ENCODE assay signal across 23 mouse cellular contexts in genomic region chr9:33222066-33222805, GRCm38 (mm10).
DNase-seq lines count a peak whose midpoint lies in the region; ATAC-seq and TF ChIP-seq lines count a peak whose summit lies in the region.
"Had no signal": no experiment of that assay in that cellular context is flagged by ENCODE, and none has a peak within 500 bp of the region (broad histone marks: within the 10 kb centered on the region; RNA-seq: fewer than 3 reads in every experiment).

No protein-coding gene starts in this region.

- TF ChIP-seq POLR2A in embryonic fibroblast, embryonic 13.5 days (IDR thresholded peaks at IDR 0.05; ENCODE audit: low read depth, low read length) = no peak

- H3K4me1 ChIP-seq in embryonic facial prominence, embryonic 11.5 days (ENCODE audit: control insufficient read depth, insufficient read depth, low read length) = no peaks in the 10 kb centered on the region
- H3K4me1 ChIP-seq in embryonic facial prominence, embryonic 10.5 days = peaks cover 10% of the 10 kb centered on the region
- peaks cover 9% of the 10 kb centered on the region; the same call in 1 of the 2 replicates for H3K4me1 ChIP-seq in embryonic fibroblast, embryonic 13.5 days (ENCODE audit: control insufficient read depth, insufficient read depth, low read length)
- no peaks in the 10 kb centered on the region for H3K4me1 ChIP-seq in forebrain, embryonic 13.5 days
- H3K4me1 ChIP-seq: forebrain, embryonic 15.5 days; heart, embryonic 10.5 days had no signal

- H3K27me3 ChIP-seq in embryonic facial prominence, embryonic 11.5 days (ENCODE audit: control insufficient read depth, insufficient read depth, low read length) = no peaks in the 10 kb centered on the region
- no peaks in the 10 kb centered on the region for H3K27me3 ChIP-seq in embryonic facial prominence, embryonic 10.5 days (replicated peaks; ENCODE audit: low read depth, poor library complexity, severe bottlenecking)
- H3K27me3 ChIP-seq in forebrain, embryonic 13.5 days = no peaks in the 10 kb centered on the region
- H3K27me3 ChIP-seq: forebrain, embryonic 15.5 days; hindbrain, embryonic 12.5 days had no signal

- peak; percentile 9 for DNase-seq in embryonic facial prominence, embryonic 11.5 days (ENCODE audit: low spot score)
- DNase-seq in embryonic facial prominence, embryonic 10.5 days (ENCODE audit: low spot score) = no peak
- DNase-seq in 3T3-L1 (ENCODE audit: low read depth, low spot score) = peak; percentile 17
- peak; percentile 1 for DNase-seq in R1 (ENCODE audit: low read depth, low spot score)
- DNase-seq in testis, postnatal 14 days (ENCODE audit: low spot score) = no peak
- no peak for DNase-seq in thymus, postnatal 10 days (ENCODE audit: low spot score in 2 of 2)
- DNase-seq: adrenal gland, postnatal 25 days; cerebellum, adult 18-20 months; cerebellum, adult 9-11 months; cerebellum, postnatal 36 days; gastrocnemius, postnatal 10 days; heart, adult 18-20 months; heart, postnatal 10 days; heart, postnatal 4 days had no signal

- TF ChIP-seq CTCF in embryonic fibroblast, embryonic 13.5 days (IDR thresholded peaks at IDR 0.05; ENCODE audit: borderline replicate concordance, insufficient read depth, low read length) = no peak

- no peak overlapping the region for H3K9ac ChIP-seq in embryonic facial prominence, embryonic 11.5 days (replicated peaks; ENCODE audit: low read length)
- no peak overlapping the region for H3K9ac ChIP-seq in forebrain, embryonic 13.5 days
- H3K9ac ChIP-seq: forebrain, embryonic 15.5 days; hindbrain, embryonic 12.5 days had no signal

- H3K27ac ChIP-seq in embryonic facial prominence, embryonic 11.5 days (replicated peaks; ENCODE audit: low read depth, low read length) = no peak overlapping the region
- no peak overlapping the region for H3K27ac ChIP-seq in embryonic facial prominence, embryonic 10.5 days (replicated peaks)
- H3K27ac ChIP-seq in embryonic fibroblast, embryonic 13.5 days (ENCODE audit: insufficient read depth, low read length) = peak overlapping the region; percentile 91
- no peak overlapping the region for H3K27ac ChIP-seq in forebrain, embryonic 13.5 days
- H3K27ac ChIP-seq: forebrain, embryonic 10.5 days; forebrain, embryonic 15.5 days; heart, embryonic 10.5 days; hindbrain, embryonic 12.5 days had no signal

- no peaks in the 10 kb centered on the region for H3K9me3 ChIP-seq in embryonic facial prominence, embryonic 11.5 days (replicated peaks; ENCODE audit: control insufficient read depth, low read length)
- no peaks in the 10 kb centered on the region for H3K9me3 ChIP-seq in embryonic facial prominence, embryonic 10.5 days
- no peaks in the 10 kb centered on the region for H3K9me3 ChIP-seq in forebrain, embryonic 13.5 days (replicated peaks)
- H3K9me3 ChIP-seq: forebrain, embryonic 10.5 days; forebrain, embryonic 15.5 days; heart, embryonic 10.5 days; hindbrain, embryonic 12.5 days had no signal

- H3K4me2 ChIP-seq in embryonic facial prominence, embryonic 11.5 days (ENCODE audit: low read depth, low read length) = no peak overlapping the region
- no peak overlapping the region for H3K4me2 ChIP-seq in forebrain, embryonic 13.5 days
- H3K4me2 ChIP-seq: forebrain, embryonic 15.5 days; hindbrain, embryonic 12.5 days had no signal

- no peak for ATAC-seq in embryonic facial prominence, embryonic 11.5 days (replicated peaks; ENCODE audit: insufficient number of reproducible peaks, low FRiP score, low TSS enrichment, low read depth)
- no peak for ATAC-seq in forebrain, embryonic 13.5 days
- ATAC-seq: activated CD4-positive, CD25-positive, alpha-beta regulatory T cell, adult 4 months; forebrain, embryonic 15.5 days; hindbrain, embryonic 16.5 days; inflammation-experienced regulatory T-cells, adult 6 months had no signal

- H3K36me3 ChIP-seq in embryonic facial prominence, embryonic 11.5 days (replicated peaks; ENCODE audit: control insufficient read depth, insufficient read depth, low read depth, low read length) = no peaks in the 10 kb centered on the region
- H3K36me3 ChIP-seq in embryonic facial prominence, embryonic 10.5 days (replicated peaks) = no peaks in the 10 kb centered on the region
- no peaks in the 10 kb centered on the region for H3K36me3 ChIP-seq in forebrain, embryonic 13.5 days (ENCODE audit: poor library complexity, severe bottlenecking)
- H3K36me3 ChIP-seq: forebrain, embryonic 10.5 days; forebrain, embryonic 15.5 days; heart, embryonic 10.5 days; hindbrain, embryonic 12.5 days had no signal

- no peak overlapping the region for H3K4me3 ChIP-seq in embryonic facial prominence, embryonic 11.5 days (ENCODE audit: low read depth, low read length)
- no peak overlapping the region for H3K4me3 ChIP-seq in embryonic facial prominence, embryonic 10.5 days
- no peak overlapping the region for H3K4me3 ChIP-seq in embryonic fibroblast, embryonic 13.5 days (ENCODE audit: insufficient read depth, low read length)
- no peak overlapping the region for H3K4me3 ChIP-seq in forebrain, embryonic 13.5 days
- H3K4me3 ChIP-seq: forebrain, embryonic 10.5 days; forebrain, embryonic 15.5 days; heart, embryonic 10.5 days; hindbrain, embryonic 12.5 days had no signal

- 55% methylated on average over 11 of the region's 11 CpGs for WGBS in embryonic facial prominence, embryonic 11.5 days
- 76% methylated on average over 11 of the region's 11 CpGs for WGBS in embryonic facial prominence, embryonic 10.5 days
- 80% methylated on average over 11 of the region's 11 CpGs for WGBS in forebrain, embryonic 13.5 days

Comparison
In these comparisons a context has a peak if more than half of its experiments do, and no peak if none do; other contexts are left out.
1. DNase-seq: peak in embryonic facial prominence, embryonic 11.5 days (single experiment), 3T3-L1 (single experiment) and R1 (single experiment); none in embryonic facial prominence, embryonic 10.5 days (single experiment), testis, postnatal 14 days (single experiment) and thymus, postnatal 10 days (0 of 2).